ENCODE assay signal across 20 mouse cellular contexts in genomic region chr19:20979244-20979643, GRCm38 (mm10). TPM values are rescaled to one million over a fixed set of nuclear protein-coding genes. Genes with fewer than 3 reads are reported as not detected.
DNase-seq lines count a peak whose midpoint lies in the region; ATAC-seq lines count a peak whose summit lies in the region.
"Had no signal": no experiment of that assay in that cellular context is flagged by ENCODE, and none has a peak within 500 bp of the region (broad histone marks: within the 10 kb centered on the region; RNA-seq: fewer than 3 reads in every experiment).

No protein-coding gene starts in this region.

- peak; percentile 71 for DNase-seq in 416B (ENCODE audit: low read depth)
- DNase-seq in kidney, postnatal 10 days, result no peak
- DNase-seq in adrenal gland, postnatal 25 days, result no peak
- DNase-seq: adrenal gland, adult 8-10 months; adrenal gland, postnatal 14 days; B cell, adult 2 months; cerebellum, adult 11 months; cerebellum, adult 18-20 months; cerebellum, adult 8-10 months; cerebellum, adult 9-11 months; cerebellum, postnatal 14 days; cerebellum, postnatal 36 days; forebrain, postnatal 0 days had no signal

- peak; percentile 76 for ATAC-seq in common myeloid progenitor, adult 5-6 weeks (replicated peaks; ENCODE audit: low read depth, poor library complexity, severe bottlenecking)
- 0 out of 2 replicates have a peak, but pooled peaks have one; percentile 9 for ATAC-seq in megakaryocyte progenitor cell, adult 5-6 weeks (replicated peaks; ENCODE audit: poor library complexity)
- ATAC-seq: activated CD4-positive, CD25-positive, alpha-beta regulatory T cell, adult 4 months; CD4-positive, CD25-positive, alpha-beta regulatory T cell, adult 4 months; forebrain, embryonic 13.5 days; forebrain, embryonic 15.5 days; forebrain, postnatal 0 days; Patski had no signal

RNA-seq across cellular contexts. Expression of gene Tmc1, which starts 25.2 kb away (rescaled TPM):
- not detected in 2 replicates for total RNA-seq in common myeloid progenitor, adult 5-6 weeks (2017)
- not detected in 2 replicates for total RNA-seq in megakaryocyte progenitor cell, adult 5-6 weeks (2015)
- 0.14 TPM in 1 of 2 replicates, not detected in the other for total RNA-seq in megakaryocyte progenitor cell, adult 5-6 weeks (2017)
- total RNA-seq in adrenal gland, postnatal 25 days (2021), result 0.21 TPM in 1 of 2 replicates, not detected in the other
- total RNA-seq: adrenal gland, postnatal 14 days; forebrain, postnatal 0 days had no signal
